In genomic region chr11:16951761-16952010, GRCm38 (mm10) we compare ENCODE assay signal across 8 mouse cellular contexts. TPM values are rescaled to one million over a fixed set of nuclear protein-coding genes. Genes with fewer than 3 reads are reported as not detected.
DNase-seq lines count a peak whose midpoint lies in the region; ATAC-seq and TF ChIP-seq lines count a peak whose summit lies in the region.

No protein-coding gene starts in this region.

- ATAC-seq in embryonic facial prominence, embryonic 14.5 days (ENCODE audit: low read depth) = no peak
- no peak for ATAC-seq in limb, embryonic 12.5 days (ENCODE audit: insufficient number of reproducible peaks, insufficient read depth, low FRiP score, low TSS enrichment, low read depth)
- ATAC-seq in neural tube, embryonic 15.5 days (ENCODE audit: low FRiP score) = no peak

- 0 out of 2 replicates have a peak overlapping the region, but pooled peaks have one; percentile 39 for H3K27ac ChIP-seq in embryonic facial prominence, embryonic 14.5 days (replicated peaks; ENCODE audit: low read depth, low read length)
- peak overlapping the region; percentile 57; the same call in 1 of the 2 replicates for H3K27ac ChIP-seq in limb, embryonic 12.5 days
- no peak overlapping the region for H3K27ac ChIP-seq in neural tube, embryonic 15.5 days (replicated peaks)

- no peaks in the 10 kb centered on the region for H3K36me3 ChIP-seq in embryonic facial prominence, embryonic 14.5 days (ENCODE audit: control insufficient read depth, insufficient read depth, low read length)
- no peaks in the 10 kb centered on the region; the same call in 1 of the 2 replicates for H3K36me3 ChIP-seq in limb, embryonic 12.5 days
- no peaks in the 10 kb centered on the region for H3K36me3 ChIP-seq in neural tube, embryonic 15.5 days

- DNase-seq in lung, adult 2 months = no peak
- DNase-seq in lung, postnatal 14 days = no peak
- DNase-seq in embryonic facial prominence, embryonic 14.5 days (ENCODE audit: low spot score) = no peak
- DNase-seq in embryo, embryonic 9.5 days (ENCODE audit: extremely low spot score) = no peak
- DNase-seq in adrenal gland, postnatal 10 days = no peak
- DNase-seq in layer of hippocampus, adult 11-12 months (ENCODE audit: low spot score) = no peak

- peak overlapping the region; percentile 71 for H3K9ac ChIP-seq in embryonic facial prominence, embryonic 14.5 days (ENCODE audit: low read depth, low read length)
- H3K9ac ChIP-seq in limb, embryonic 12.5 days (replicated peaks) = peak overlapping the region; percentile 72
- peak overlapping the region; percentile 45 for H3K9ac ChIP-seq in neural tube, embryonic 15.5 days (replicated peaks)

- peak overlapping the region; percentile 78 for H3K4me2 ChIP-seq in embryonic facial prominence, embryonic 14.5 days (ENCODE audit: low read depth, low read length)
- peak overlapping the region; percentile 81 for H3K4me2 ChIP-seq in limb, embryonic 12.5 days
- peak overlapping the region; percentile 91 for H3K4me2 ChIP-seq in neural tube, embryonic 15.5 days

- H3K4me1 ChIP-seq in lung, adult 2 months (ENCODE audit: control insufficient read depth, insufficient read depth, low read length) = peaks cover 7% of the 10 kb centered on the region
- no peaks in the 10 kb centered on the region for H3K4me1 ChIP-seq in embryonic facial prominence, embryonic 14.5 days (ENCODE audit: control insufficient read depth, insufficient read depth, low read length)
- H3K4me1 ChIP-seq in limb, embryonic 12.5 days (replicated peaks) = peaks cover 7% of the 10 kb centered on the region
- peaks cover 13% of the 10 kb centered on the region for H3K4me1 ChIP-seq in neural tube, embryonic 15.5 days

- 2% methylated on average over 9 of the region's 9 CpGs for WGBS in lung, adult 2 months
- WGBS in embryonic facial prominence, embryonic 14.5 days = 6% methylated on average over 9 of the region's 9 CpGs
- WGBS in limb, embryonic 12.5 days = 7% methylated on average over 9 of the region's 9 CpGs
- 5% methylated on average over 9 of the region's 9 CpGs for WGBS in neural tube, embryonic 15.5 days

- H3K9me3 ChIP-seq in embryonic facial prominence, embryonic 14.5 days (ENCODE audit: control insufficient read depth, low read length) = no peaks in the 10 kb centered on the region
- no peaks in the 10 kb centered on the region for H3K9me3 ChIP-seq in limb, embryonic 12.5 days
- H3K9me3 ChIP-seq in neural tube, embryonic 15.5 days (replicated peaks) = no peaks in the 10 kb centered on the region

- no peak for TF ChIP-seq POLR2A in lung, adult 2 months (IDR thresholded peaks at IDR 0.05; ENCODE audit: borderline replicate concordance, extremely low read depth, low read depth, low read length)

- no peak for TF ChIP-seq CTCF in lung, adult 2 months (IDR thresholded peaks at IDR 0.05; ENCODE audit: insufficient read depth, low read length)

- peak overlapping the region; percentile 88 for H3K4me3 ChIP-seq in lung, adult 2 months (replicated peaks; ENCODE audit: extremely low read depth, low read depth, low read length)
- H3K4me3 ChIP-seq in embryonic facial prominence, embryonic 14.5 days (ENCODE audit: low read depth, low read length) = peak overlapping the region; percentile 58
- H3K4me3 ChIP-seq in limb, embryonic 12.5 days (replicated peaks) = peak overlapping the region; percentile 65
- peak overlapping the region; percentile 58 for H3K4me3 ChIP-seq in neural tube, embryonic 15.5 days (replicated peaks)

- H3K27me3 ChIP-seq in embryonic facial prominence, embryonic 14.5 days (replicated peaks; ENCODE audit: control insufficient read depth, insufficient read depth, low read length) = no peaks in the 10 kb centered on the region
- H3K27me3 ChIP-seq in limb, embryonic 12.5 days = no peaks in the 10 kb centered on the region
- H3K27me3 ChIP-seq in neural tube, embryonic 15.5 days (replicated peaks) = no peaks in the 10 kb centered on the region

RNA-seq across cellular contexts. Expression of gene Fbxo48, which starts 0.5 kb away (rescaled TPM):
- 0.23 and 0.44 TPM in 2 replicates for polyA plus RNA-seq in lung, adult 2 months (2012; rRNA removed)
- polyA plus RNA-seq in embryonic facial prominence, embryonic 14.5 days (2014; fragmentation: Nextera tagmentation; extraction: Ambion mirVana) = 1.4 and 1.5 TPM in 2 replicates
- 1.4 and 1.9 TPM in 2 replicates for polyA plus RNA-seq in limb, embryonic 12.5 days (2016; fragmentation: Nextera tagmentation; extraction: Ambion mirVana)
- 0.68 and 0.72 TPM in 2 replicates for polyA plus RNA-seq in neural tube, embryonic 15.5 days (2015; fragmentation: Nextera tagmentation; extraction: Ambion mirVana)
- total RNA-seq in adrenal gland, postnatal 10 days (2021) = 1 to 10 TPM; 1.3 to 2.1 TPM
